Mouse (Mus musculus): ENCODE data around the gene S100a10. TPM values are rescaled to one million over a fixed set of nuclear protein-coding genes. Genes with fewer than 3 reads are reported as not detected.

The S100a10 gene
- total RNA-seq, 2 experiments from 2014 or later, result 993 to 1,661 TPM

- ATAC-seq (ENCODE audit: poor library complexity, severe bottlenecking), result peak; percentile 78
Measured at GRCm38 (mm10) chr3:93547099-93547648, 7.7 kb upstream of the S100a10 start.

- ATAC-seq (ENCODE audit: poor library complexity, severe bottlenecking), result no peak
Measured at GRCm38 (mm10) chr3:93547749-93548540, 6.9 kb upstream of the S100a10 start.

GRCm38 (mm10) chr3:93548541-93549266, 6.2 kb upstream of the S100a10 start:
- peak; percentile 11; the same call in 1 of the 2 replicates for ATAC-seq (ENCODE audit: poor library complexity, severe bottlenecking)

GRCm38 (mm10) chr3:93549986-93550385, 4.9 kb upstream of the S100a10 start:
- peak; percentile 53 for ATAC-seq (ENCODE audit: poor library complexity, severe bottlenecking)

GRCm38 (mm10) chr3:93551950-93552901, 2.7 kb upstream of the S100a10 start:
- ATAC-seq (ENCODE audit: poor library complexity, severe bottlenecking), result peak; percentile 48

- ATAC-seq (ENCODE audit: poor library complexity, severe bottlenecking), result no peak
Measured at GRCm38 (mm10) chr3:93553311-93553710, 1.6 kb upstream of the S100a10 start.

GRCm38 (mm10) chr3:93553765-93554378, 1.0 kb upstream of the S100a10 start:
- ATAC-seq (ENCODE audit: poor library complexity, severe bottlenecking), result no peak

GRCm38 (mm10) chr3:93554379-93554980, 400 bp upstream of the S100a10 start:
- ATAC-seq (ENCODE audit: poor library complexity, severe bottlenecking), result no peak

- peak; percentile 60 for ATAC-seq (ENCODE audit: poor library complexity, severe bottlenecking)
Measured at GRCm38 (mm10) chr3:93555878-93556254, 986 bp downstream of the S100a10 start.

- no peak for ATAC-seq (ENCODE audit: poor library complexity, severe bottlenecking)
Measured at GRCm38 (mm10) chr3:93556599-93556998, 1.7 kb downstream of the S100a10 start.

GRCm38 (mm10) chr3:93557471-93557870, 2.6 kb downstream of the S100a10 start:
- ATAC-seq (ENCODE audit: poor library complexity, severe bottlenecking), result no peak

- ATAC-seq (ENCODE audit: poor library complexity, severe bottlenecking), result no peak
Measured at GRCm38 (mm10) chr3:93559961-93560360, 5.1 kb downstream of the S100a10 start.

- ATAC-seq (ENCODE audit: poor library complexity, severe bottlenecking), result peak; percentile 56
Measured at GRCm38 (mm10) chr3:93562372-93562771, 7.5 kb downstream of the S100a10 start.

GRCm38 (mm10) chr3:93563216-93563615, 8.3 kb downstream of the S100a10 start:
- ATAC-seq (ENCODE audit: poor library complexity, severe bottlenecking), result no peak

- no peak for ATAC-seq (ENCODE audit: poor library complexity, severe bottlenecking)
Measured at GRCm38 (mm10) chr3:93566892-93567291, 12.0 kb downstream of the S100a10 start.

- no peak for ATAC-seq (ENCODE audit: poor library complexity, severe bottlenecking)
Measured at GRCm38 (mm10) chr3:93567721-93568120, 12.8 kb downstream of the S100a10 start.

GRCm38 (mm10) chr3:93568428-93569040, 13.7 kb downstream of the S100a10 start:
- no peak for ATAC-seq (ENCODE audit: poor library complexity, severe bottlenecking)

- no peak for ATAC-seq (ENCODE audit: poor library complexity, severe bottlenecking)
Measured at GRCm38 (mm10) chr3:93569046-93569445, 14.2 kb downstream of the S100a10 start.

GRCm38 (mm10) chr3:93572058-93572791, 17.3 kb downstream of the S100a10 start:
- peak; percentile 56; the same call in 1 of the 2 replicates for ATAC-seq (ENCODE audit: poor library complexity, severe bottlenecking)

Data from megakaryocyte, adult 5-6 weeks (primary cell).